Mouse (Mus musculus): ENCODE results near the gene Cstf3. TPM values are rescaled to one million over a fixed set of nuclear protein-coding genes. Genes with fewer than 3 reads are reported as not detected.

Gene Cstf3
- polyA plus RNA-seq, 1 experiment from 2014 or later = 49.2 TPM

DNA sequence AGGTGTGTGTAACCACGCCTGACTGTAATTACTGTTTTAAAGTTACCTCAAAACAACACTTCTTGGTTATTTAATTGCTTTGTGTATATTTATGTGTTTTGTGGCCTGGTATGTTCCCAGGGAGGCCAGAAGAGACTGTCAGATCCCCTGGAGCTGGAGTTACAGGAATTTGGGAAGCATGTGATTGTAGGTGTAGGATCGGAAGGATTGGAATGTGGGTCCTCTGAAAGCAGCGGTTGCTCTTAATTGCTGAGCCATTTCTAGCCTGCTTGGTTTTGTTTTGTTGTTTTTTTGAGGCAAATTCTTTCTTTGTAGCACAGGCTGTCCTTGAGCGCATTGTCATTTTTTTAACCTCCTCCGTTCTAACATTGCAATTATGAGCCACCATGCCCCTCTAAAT lies 14.4 kb downstream of the Cstf3 start:
- H3K27me3 ChIP-seq (replicated peaks) = no peaks in the 10 kb centered on the region
- peak overlapping the region; percentile 42 for H3K27ac ChIP-seq (replicated peaks)
- no peak overlapping the region for H3K4me3 ChIP-seq
- no peak for ATAC-seq (ENCODE audit: extremely low read depth, insufficient number of reproducible peaks, low FRiP score, low TSS enrichment)
- no peaks in the 10 kb centered on the region for H3K9me3 ChIP-seq
- 64% methylated on average over 5 of the region's 5 CpGs for WGBS
- H3K4me1 ChIP-seq = peaks cover 17% of the 10 kb centered on the region
- peaks cover 16% of the 10 kb centered on the region for H3K36me3 ChIP-seq
- H3K9ac ChIP-seq = no peak overlapping the region
- H3K4me2 ChIP-seq = no peak overlapping the region

DNA sequence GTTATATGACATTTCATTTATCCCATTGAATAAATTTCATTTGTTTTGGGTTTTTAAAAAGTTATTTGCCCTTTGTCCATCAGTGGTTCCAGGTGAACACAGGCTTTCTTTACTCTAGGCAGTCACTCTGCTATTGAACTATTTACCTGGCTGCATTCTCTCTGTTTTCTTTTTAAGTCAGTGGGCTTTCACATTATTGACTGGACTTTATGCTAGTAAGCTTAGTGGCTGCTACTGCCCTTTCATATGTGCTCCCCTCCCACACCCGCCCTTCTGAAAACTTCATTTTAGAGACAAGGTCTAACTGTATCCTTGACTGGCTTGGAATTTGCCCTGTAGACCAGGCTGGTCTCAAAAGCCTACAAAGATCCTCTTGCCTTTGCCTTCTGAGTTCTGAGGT lies 15.2 kb downstream of the Cstf3 start:
- H3K4me1 ChIP-seq = peaks cover 17% of the 10 kb centered on the region
- no peaks in the 10 kb centered on the region for H3K27me3 ChIP-seq (replicated peaks)
- ATAC-seq (ENCODE audit: extremely low read depth, insufficient number of reproducible peaks, low FRiP score, low TSS enrichment) = no peak
- peaks cover 15% of the 10 kb centered on the region for H3K36me3 ChIP-seq
- 89% methylated on average over 1 of the region's 1 CpGs for WGBS
- no peak overlapping the region for H3K4me3 ChIP-seq
- H3K4me2 ChIP-seq = no peak overlapping the region
- no peak overlapping the region for H3K27ac ChIP-seq (replicated peaks)
- H3K9ac ChIP-seq = no peak overlapping the region
- no peaks in the 10 kb centered on the region for H3K9me3 ChIP-seq

- no peak overlapping the region for H3K4me3 ChIP-seq
- H3K27me3 ChIP-seq (replicated peaks) = no peaks in the 10 kb centered on the region
- ATAC-seq (ENCODE audit: extremely low read depth, insufficient number of reproducible peaks, low FRiP score, low TSS enrichment) = no peak
- no peaks in the 10 kb centered on the region for H3K4me1 ChIP-seq
- H3K36me3 ChIP-seq = peaks cover 41% of the 10 kb centered on the region
- H3K9me3 ChIP-seq = no peaks in the 10 kb centered on the region
- no peak overlapping the region for H3K27ac ChIP-seq (replicated peaks)
- H3K9ac ChIP-seq = no peak overlapping the region
- WGBS = 86% methylated on average over 3 of the region's 3 CpGs
- no peak overlapping the region for H3K4me2 ChIP-seq
Observed at GRCm38 (mm10) chr2:104614786-104615185, 24.5 kb downstream of the Cstf3 start.

GRCm38 (mm10) chr2:104615985-104616711 lies 25.8 kb downstream of the Cstf3 start:
- Histone ChIP-seq H3K27me3 (replicated peaks) (no peaks in the 10 kb centered on the region), H3K4me2 (no peak overlapping the region), H3K27ac (replicated peaks) (no peak overlapping the region), H3K36me3 (peaks cover 39% of the 10 kb centered on the region), H3K4me3 (no peak overlapping the region), H3K9me3 (no peaks in the 10 kb centered on the region), H3K4me1 (no peaks in the 10 kb centered on the region), H3K9ac (no peak overlapping the region)
- no peak for ATAC-seq (ENCODE audit: extremely low read depth, insufficient number of reproducible peaks, low FRiP score, low TSS enrichment)
- 84% methylated on average over 4 of the region's 4 CpGs for WGBS

- 87% methylated on average over 1 of the region's 1 CpGs for WGBS
Observed at GRCm38 (mm10) chr2:104658659-104659058, 68.3 kb downstream of the Cstf3 start.

GRCm38 (mm10) chr2:104663372-104664100 lies 73.2 kb downstream of the Cstf3 start:
- no peaks in the 10 kb centered on the region for H3K4me1 ChIP-seq
- H3K27me3 ChIP-seq (replicated peaks) = no peaks in the 10 kb centered on the region
- no peak overlapping the region for H3K9ac ChIP-seq
- WGBS = 84% methylated on average over 8 of the region's 8 CpGs
- ATAC-seq (ENCODE audit: extremely low read depth, insufficient number of reproducible peaks, low FRiP score, low TSS enrichment) = no peak
- no peak overlapping the region for H3K4me3 ChIP-seq
- no peaks in the 10 kb centered on the region for H3K9me3 ChIP-seq
- peaks cover 81% of the 10 kb centered on the region for H3K36me3 ChIP-seq
- no peak overlapping the region for H3K27ac ChIP-seq (replicated peaks)
- no peak overlapping the region for H3K4me2 ChIP-seq

More at GRCm38 (mm10) chr2:104658659-104659058, 68.3 kb downstream of the Cstf3 start:
- Histone ChIP-seq H3K27ac (replicated peaks) (no peak overlapping the region), H3K27me3 (replicated peaks) (no peaks in the 10 kb centered on the region), H3K4me3 (no peak overlapping the region), H3K4me1 (no peaks in the 10 kb centered on the region), H3K9ac (no peak overlapping the region), H3K4me2 (no peak overlapping the region), H3K9me3 (no peaks in the 10 kb centered on the region), H3K36me3 (peaks cover 89% of the 10 kb centered on the region)
- no peak for ATAC-seq (ENCODE audit: extremely low read depth, insufficient number of reproducible peaks, low FRiP score, low TSS enrichment)

DNA sequence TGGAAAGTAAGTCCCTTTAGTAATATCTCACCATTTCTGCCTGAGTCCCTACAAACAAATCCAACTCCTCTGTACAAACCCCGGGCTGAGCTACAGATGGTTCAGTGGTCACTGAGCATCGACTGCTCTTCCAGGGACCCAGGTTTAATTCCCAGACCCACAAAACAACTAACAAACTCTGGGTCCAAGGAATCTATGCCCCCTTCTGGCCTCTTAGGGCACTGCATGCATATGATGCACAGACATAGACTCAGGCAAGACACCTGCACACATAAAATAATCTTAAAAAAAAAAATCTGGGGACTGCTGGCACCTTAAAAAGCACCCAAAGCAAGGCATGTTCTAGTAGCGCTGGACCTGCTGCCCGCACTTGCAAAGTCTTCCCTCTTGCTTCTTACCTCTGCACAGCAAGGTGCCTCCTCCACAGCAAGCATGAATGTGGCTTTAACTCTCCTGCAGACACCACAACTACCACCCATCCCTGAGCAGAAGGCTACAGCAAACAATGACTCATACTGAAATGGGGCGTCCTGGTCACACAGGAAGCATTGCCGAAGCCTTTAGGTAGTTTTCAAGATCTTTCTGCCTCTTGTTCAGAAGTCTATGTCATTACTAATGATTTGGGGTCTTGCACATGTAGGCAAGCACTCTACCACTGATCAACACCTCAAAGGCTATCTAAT lies 78.9 kb downstream of the Cstf3 start:
- no peak overlapping the region for H3K9ac ChIP-seq
- H3K36me3 ChIP-seq = peaks cover 37% of the 10 kb centered on the region
- H3K27me3 ChIP-seq (replicated peaks) = no peaks in the 10 kb centered on the region
- H3K4me2 ChIP-seq = no peak overlapping the region
- H3K4me3 ChIP-seq = no peak overlapping the region
- H3K4me1 ChIP-seq = peaks cover 5% of the 10 kb centered on the region
- no peak overlapping the region for H3K27ac ChIP-seq (replicated peaks)
- WGBS = 82% methylated on average over 6 of the region's 6 CpGs
- no peak for ATAC-seq (ENCODE audit: extremely low read depth, insufficient number of reproducible peaks, low FRiP score, low TSS enrichment)
- no peaks in the 10 kb centered on the region for H3K9me3 ChIP-seq

DNA sequence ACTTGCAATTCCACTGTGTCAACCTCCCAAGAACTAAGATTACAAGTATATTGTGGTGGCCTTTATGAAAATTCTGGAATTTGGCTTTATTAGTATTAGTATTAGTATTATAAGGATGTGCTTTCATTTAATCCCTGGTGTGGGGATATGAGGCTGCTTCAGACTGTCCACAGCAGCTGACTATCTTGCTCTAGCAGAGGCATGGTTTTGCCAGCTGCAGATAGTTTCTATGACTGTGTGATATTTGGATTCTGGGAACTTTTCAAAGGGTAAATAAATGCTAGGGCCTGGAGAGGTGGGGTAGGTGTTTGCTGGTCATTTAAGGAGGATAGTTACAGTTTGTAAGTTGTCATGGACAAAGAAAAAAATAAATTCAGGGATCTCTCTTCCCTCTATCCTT lies 81.4 kb downstream of the Cstf3 start:
- Histone ChIP-seq H3K9me3 (no peaks in the 10 kb centered on the region), H3K27me3 (replicated peaks) (no peaks in the 10 kb centered on the region), H3K4me3 (no peak overlapping the region), H3K9ac (no peak overlapping the region), H3K4me1 (peaks cover 5% of the 10 kb centered on the region), H3K36me3 (peaks cover 13% of the 10 kb centered on the region), H3K4me2 (no peak overlapping the region), H3K27ac (replicated peaks) (no peak overlapping the region)
- no peak for ATAC-seq (ENCODE audit: extremely low read depth, insufficient number of reproducible peaks, low FRiP score, low TSS enrichment)

DNA sequence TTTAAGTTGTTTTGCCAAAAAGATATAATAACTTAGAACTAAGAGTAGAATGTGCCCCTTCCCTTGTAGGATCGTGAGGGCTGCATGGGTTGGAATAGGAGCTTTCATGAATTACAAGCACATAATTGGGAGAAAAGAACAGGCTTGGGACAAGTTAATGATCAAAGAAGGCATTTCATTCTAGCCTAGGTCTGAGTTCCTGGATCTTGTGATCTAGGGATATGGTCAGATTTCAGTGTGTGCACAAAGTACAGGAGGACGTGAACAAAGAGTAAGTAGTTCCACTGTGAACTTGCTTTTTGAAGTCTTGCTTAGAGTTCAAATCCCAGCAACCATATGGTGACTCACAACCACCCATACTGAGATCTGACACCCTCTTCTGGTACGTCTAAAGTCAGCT lies 87.0 kb downstream of the Cstf3 start:
- Histone ChIP-seq H3K9ac (no peak overlapping the region), H3K9me3 (no peaks in the 10 kb centered on the region), H3K27ac (replicated peaks) (no peak overlapping the region), H3K4me3 (no peak overlapping the region), H3K4me2 (no peak overlapping the region), H3K36me3 (peaks cover 16% of the 10 kb centered on the region), H3K4me1 (peaks cover 5% of the 10 kb centered on the region), H3K27me3 (replicated peaks) (no peaks in the 10 kb centered on the region)
- ATAC-seq (ENCODE audit: extremely low read depth, insufficient number of reproducible peaks, low FRiP score, low TSS enrichment) = no peak
- WGBS = 76% methylated on average over 3 of the region's 3 CpGs

DNA sequence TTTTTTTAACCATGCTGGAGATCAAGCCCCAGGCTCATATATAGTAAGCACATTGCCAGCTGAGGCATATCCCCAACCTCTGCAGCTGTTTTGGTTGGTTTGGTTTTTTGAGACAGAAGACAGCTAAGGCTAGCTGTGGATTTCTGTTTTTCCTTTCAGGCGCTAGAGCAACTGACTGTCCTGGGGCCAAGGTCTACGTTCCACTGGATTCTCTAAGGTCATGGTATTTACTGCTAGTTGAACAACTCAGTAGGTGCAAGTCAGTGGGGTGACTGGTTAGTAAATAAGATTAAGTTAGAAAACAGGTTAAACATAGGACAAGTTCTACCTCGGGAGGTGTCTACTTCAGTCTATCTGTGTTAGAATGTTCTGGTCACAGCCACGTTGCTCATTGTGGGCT lies 94.4 kb downstream of the Cstf3 start:
- ATAC-seq (ENCODE audit: extremely low read depth, insufficient number of reproducible peaks, low FRiP score, low TSS enrichment) = no peak

DNA sequence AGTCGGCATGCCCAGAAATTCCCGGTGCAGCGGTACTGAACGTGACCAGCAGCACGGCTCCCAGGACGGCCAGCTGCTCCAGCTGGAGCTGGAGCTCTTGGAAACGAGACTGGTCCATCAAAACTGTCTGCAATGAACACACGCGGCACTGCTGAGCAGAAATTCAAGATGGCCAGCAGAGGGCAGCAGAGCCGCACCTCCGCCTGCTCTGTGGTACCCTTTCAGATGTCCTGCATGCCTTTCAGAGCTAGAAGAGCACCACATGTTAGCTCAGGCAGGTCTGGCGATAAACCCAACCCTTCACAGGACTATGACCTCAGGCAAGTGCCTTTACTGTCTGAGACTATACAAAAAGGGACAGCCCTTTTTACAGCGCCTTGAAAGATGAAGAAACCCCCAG lies 95.1 kb downstream of the Cstf3 start:
- peak; percentile 56; the same call in 1 of the 2 replicates for ATAC-seq (ENCODE audit: extremely low read depth, insufficient number of reproducible peaks, low FRiP score, low TSS enrichment)

More for the DNA sequence above, 94.4 kb downstream of the Cstf3 start:
- H3K4me3 ChIP-seq = peak overlapping the region; percentile 19; the same call in 1 of the 2 replicates
- no peaks in the 10 kb centered on the region for H3K27me3 ChIP-seq (replicated peaks)
- H3K9ac ChIP-seq = no peak overlapping the region
- H3K27ac ChIP-seq (replicated peaks) = no peak overlapping the region
- peak overlapping the region; percentile 54 for H3K4me2 ChIP-seq
- peaks cover 6% of the 10 kb centered on the region; the same call in 1 of the 2 replicates for H3K4me1 ChIP-seq
- H3K9me3 ChIP-seq = no peaks in the 10 kb centered on the region
- peaks cover 31% of the 10 kb centered on the region for H3K36me3 ChIP-seq
- WGBS = 80% methylated on average over 4 of the region's 4 CpGs

More for the DNA sequence above, 95.1 kb downstream of the Cstf3 start:
- Histone ChIP-seq H3K4me3 (peak overlapping the region; percentile 19), H3K4me1 (peaks cover 6% of the 10 kb centered on the region; the same call in 1 of the 2 replicates), H3K9ac (no peak overlapping the region), H3K4me2 (peak overlapping the region; percentile 54), H3K36me3 (peaks cover 29% of the 10 kb centered on the region), H3K27me3 (replicated peaks) (no peaks in the 10 kb centered on the region), H3K9me3 (no peaks in the 10 kb centered on the region), H3K27ac (replicated peaks) (no peak overlapping the region)
- 6% methylated on average over 13 of the region's 13 CpGs for WGBS

Data from heart, embryonic 13.5 days (tissue).